Mouse (Mus musculus) cerebellum, adult 9-10 months (tissue): ENCODE measurements around the gene Nup107.
"Not testable (repeated sequence)": the region's sequence is repeated elsewhere in the genome, so short reads cannot be mapped to it uniquely, and the experiment has no call there.

Source experiments
- DNase-seq: peaks from one replicate; pipeline ENCODE4 v3.0.0; 2022

The Nup107 gene

GRCm38 (mm10) chr10:117762281-117762830, 30.1 kb downstream of the Nup107 start:
- no peak for DNase-seq

- DNase-seq: no peak
Observed at GRCm38 (mm10) chr10:117761551-117761950, 31.0 kb downstream of the Nup107 start.

GRCm38 (mm10) chr10:117760831-117761335, 31.6 kb downstream of the Nup107 start:
- no peak for DNase-seq

GRCm38 (mm10) chr10:117759844-117760630, 32.5 kb downstream of the Nup107 start:
- DNase-seq: no peak

GRCm38 (mm10) chr10:117758749-117759727, 33.5 kb downstream of the Nup107 start:
- DNase-seq: no peak

GRCm38 (mm10) chr10:117758344-117758743, 34.2 kb downstream of the Nup107 start:
- not testable (repeated sequence) for DNase-seq

GRCm38 (mm10) chr10:117757796-117758342, 34.6 kb downstream of the Nup107 start:
- no peak for DNase-seq

GRCm38 (mm10) chr10:117757259-117757658, 35.2 kb downstream of the Nup107 start:
- DNase-seq: no peak

GRCm38 (mm10) chr10:117756784-117757183, 35.7 kb downstream of the Nup107 start:
- DNase-seq: no peak

GRCm38 (mm10) chr10:117755799-117756467, 36.6 kb downstream of the Nup107 start:
- DNase-seq: no peak

- no peak for DNase-seq
Observed at GRCm38 (mm10) chr10:117755086-117755798, 37.3 kb downstream of the Nup107 start.

- no peak for DNase-seq
Observed at GRCm38 (mm10) chr10:117754609-117754940, 37.9 kb downstream of the Nup107 start.

GRCm38 (mm10) chr10:117753711-117754608, 38.5 kb downstream of the Nup107 start:
- DNase-seq: no peak

GRCm38 (mm10) chr10:117752851-117753647, 39.5 kb downstream of the Nup107 start:
- no peak for DNase-seq

- DNase-seq: no peak
Observed at GRCm38 (mm10) chr10:117752304-117752821, 40.1 kb downstream of the Nup107 start.

GRCm38 (mm10) chr10:117751744-117752143, 40.8 kb downstream of the Nup107 start:
- DNase-seq: no peak

- no peak for DNase-seq
Observed at GRCm38 (mm10) chr10:117751282-117751610, 41.3 kb downstream of the Nup107 start.

- DNase-seq: no peak
Observed at GRCm38 (mm10) chr10:117750529-117751281, 41.8 kb downstream of the Nup107 start.
